Mouse (Mus musculus) cerebellum, adult (tissue): ENCODE results near the gene Fgfr2.

Source experiments
- ATAC-seq: cut with Nextera tagmentation; 2 replicates; pipeline ENCODE4 v1.9.2; 2017; ENCODE audit warnings: mild to moderate bottlenecking, moderate library complexity, mixed read lengths; ENCODE audit not compliant: insufficient number of reproducible peaks, low FRiP score, low TSS enrichment

The Fgfr2 gene

DNA sequence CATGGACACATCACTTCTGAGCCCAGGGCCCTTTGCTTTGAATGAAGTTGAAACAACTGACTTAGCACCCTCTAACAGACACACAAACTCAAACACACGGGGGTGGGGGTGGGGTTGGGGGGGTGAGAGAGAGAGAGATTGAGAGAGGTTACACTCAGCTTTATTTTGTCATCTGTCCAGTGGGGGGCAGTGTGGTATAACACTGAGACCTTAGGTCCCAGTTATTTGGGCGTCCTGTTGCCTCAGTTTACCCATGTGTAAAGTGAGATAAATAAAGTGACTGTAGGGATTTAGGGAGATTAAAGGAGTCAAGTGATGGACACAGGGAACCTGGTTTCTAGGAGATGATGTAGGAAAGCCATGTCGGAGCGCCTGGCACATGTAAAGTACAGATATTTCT lies 2382.1 kb downstream of the Fgfr2 start:
- ATAC-seq = no peak

DNA sequence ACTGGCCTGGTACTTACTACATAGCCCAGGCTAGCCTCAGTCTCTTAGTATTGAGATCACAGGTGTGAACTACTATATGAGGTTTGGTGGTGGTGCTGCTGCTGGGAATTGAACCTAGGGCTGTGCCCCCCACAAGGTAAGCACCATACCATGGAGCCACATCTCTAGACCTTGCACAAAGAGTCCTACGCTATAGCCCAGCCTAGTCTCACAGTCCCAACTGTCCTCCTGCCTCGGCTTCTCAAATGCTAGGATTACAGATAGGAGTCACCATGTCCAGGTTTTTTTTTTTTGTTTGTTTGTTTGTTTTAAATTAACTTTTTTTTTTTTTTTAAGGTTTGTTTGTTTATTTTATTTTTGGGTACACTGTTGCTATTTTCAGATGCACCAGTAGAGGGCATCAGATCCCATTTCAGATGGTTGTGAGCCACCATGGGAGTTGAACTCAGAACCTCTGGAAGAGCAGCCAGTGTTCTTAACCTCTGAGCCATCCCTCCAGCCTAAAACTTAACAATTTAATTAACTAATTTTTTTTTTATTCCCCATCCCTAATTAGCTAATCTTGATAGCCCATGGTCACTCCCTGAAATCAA lies 2388.9 kb downstream of the Fgfr2 start:
- no peak for ATAC-seq

DNA sequence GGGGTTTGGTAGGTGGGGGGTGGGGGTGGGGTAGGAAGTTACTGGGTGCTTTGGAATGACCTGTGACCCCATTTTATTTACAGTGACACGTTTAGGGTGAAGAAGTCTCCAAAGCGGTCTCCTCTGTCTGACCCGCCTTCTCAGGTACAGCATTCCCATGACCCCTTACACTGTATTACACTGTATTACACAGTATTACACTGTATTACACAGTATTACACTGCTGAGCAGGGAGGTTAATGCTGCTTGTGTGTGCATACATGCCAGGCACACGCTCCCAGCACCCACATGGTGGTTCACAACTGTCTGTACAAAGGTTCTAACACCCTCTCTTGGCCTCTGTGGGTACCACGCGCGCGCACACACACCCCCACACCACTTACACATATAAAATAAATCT lies 2389.7 kb downstream of the Fgfr2 start:
- no peak for ATAC-seq

DNA sequence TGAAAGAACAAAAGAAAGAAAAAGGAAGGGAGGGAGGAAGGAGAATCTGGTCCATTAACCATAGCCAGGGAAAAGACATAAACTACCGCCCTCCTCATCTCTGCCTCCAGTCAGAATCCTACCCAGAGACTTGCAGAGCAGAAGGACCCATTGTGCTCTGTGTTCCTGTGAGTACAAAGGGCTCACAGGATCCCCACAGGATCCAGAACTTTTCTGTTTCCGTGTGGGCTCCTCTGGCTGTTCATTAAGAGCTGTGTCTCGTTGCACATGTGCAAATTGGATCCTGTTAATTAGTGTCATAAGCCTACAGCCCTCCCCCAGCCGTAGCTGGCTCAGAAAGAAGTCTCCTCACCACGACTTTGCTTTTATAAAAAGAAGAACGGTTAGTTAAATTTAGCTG lies 2390.2 kb downstream of the Fgfr2 start:
- no peak for ATAC-seq

DNA sequence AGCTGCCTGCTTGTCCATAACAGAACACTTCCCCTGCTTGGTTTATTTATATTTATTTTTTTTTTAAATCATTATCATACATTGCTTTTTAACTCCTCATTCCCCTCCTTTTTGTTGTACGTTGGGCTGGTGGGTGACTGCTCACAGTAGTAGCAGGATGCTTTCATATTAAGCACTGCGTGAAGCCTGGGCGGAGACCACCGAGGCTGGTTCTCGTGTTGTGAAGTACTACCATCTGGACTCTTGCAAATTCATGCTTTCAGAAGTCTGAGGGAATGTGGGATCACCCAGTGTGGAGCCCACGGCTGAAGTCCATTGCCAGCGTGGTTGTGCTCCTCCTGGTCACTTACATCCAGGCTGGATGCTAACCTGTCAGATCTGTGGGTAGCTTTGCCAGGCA lies 2391.4 kb downstream of the Fgfr2 start:
- ATAC-seq = no peak

DNA sequence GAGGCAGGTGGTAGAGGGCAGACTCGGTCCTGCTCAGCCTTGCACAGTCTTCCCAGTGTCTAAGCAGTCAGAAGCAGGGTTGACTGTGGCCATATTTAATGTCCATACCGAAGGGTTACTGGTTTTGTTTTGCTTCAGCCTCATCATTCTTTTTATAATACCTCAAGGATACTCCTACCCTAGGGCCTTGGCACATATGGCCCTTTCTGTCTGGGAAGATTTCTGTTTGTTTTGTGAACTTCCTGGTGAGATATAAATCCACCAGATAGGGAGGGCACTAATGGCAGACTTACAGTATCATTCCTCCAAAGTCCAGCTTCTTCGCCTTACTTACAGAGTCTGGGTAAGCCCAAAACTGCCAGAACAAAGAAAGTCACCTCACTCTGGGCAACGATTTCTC lies 2395.6 kb downstream of the Fgfr2 start:
- no peak for ATAC-seq

DNA sequence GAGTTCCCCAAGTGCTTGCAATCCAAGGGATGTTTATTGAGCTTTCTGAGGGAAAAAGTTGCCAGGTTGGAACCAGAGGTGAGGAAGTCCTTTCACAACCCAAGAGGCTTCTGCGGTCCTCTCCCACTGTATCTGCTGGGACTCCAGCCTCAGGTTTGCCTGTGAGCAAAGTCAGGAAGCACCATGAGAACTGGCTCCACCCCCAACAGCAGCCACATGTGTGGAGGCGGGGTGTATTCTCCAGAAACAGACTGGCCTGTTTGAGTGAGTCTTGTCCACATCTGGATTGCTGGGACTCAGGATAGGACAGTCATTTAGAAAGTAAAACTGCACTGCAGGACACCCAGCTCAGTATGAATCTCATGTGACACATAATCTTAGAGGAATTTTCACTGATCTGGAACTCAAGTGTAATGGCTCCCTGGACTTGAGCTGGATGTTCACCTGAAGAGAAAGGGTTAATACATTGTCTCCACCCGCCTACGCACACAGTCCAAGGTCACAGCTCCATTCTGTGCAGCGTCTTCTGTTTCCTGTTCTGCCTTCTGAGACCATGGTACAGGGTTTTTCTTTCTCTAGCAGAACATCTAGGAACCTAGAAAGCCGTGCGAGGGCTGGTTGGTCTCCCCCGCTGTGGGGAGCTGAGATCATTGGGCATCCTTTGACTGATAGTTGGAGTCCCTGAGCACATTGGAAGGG lies 2396.3 kb downstream of the Fgfr2 start:
- no peak for ATAC-seq

DNA sequence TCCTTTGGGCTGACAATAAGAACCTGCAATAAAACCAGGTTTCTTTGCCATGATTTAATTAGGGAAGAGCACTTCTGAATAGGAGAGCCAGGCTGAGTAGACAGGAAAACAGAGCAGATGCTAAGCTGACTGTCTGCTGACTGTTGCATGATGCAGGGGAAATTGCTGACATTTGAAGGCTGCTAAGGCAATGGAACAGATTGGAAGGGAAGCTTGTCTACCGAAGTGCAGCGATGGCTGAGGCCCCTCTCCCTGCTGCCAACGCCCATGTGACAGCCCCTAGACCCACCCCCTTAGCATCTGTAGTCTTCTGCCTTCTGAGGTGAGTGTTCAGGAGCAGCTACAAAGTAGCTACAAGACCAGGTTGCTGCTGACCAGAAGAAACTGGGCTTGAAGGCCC lies 2397.0 kb downstream of the Fgfr2 start:
- ATAC-seq = no peak

DNA sequence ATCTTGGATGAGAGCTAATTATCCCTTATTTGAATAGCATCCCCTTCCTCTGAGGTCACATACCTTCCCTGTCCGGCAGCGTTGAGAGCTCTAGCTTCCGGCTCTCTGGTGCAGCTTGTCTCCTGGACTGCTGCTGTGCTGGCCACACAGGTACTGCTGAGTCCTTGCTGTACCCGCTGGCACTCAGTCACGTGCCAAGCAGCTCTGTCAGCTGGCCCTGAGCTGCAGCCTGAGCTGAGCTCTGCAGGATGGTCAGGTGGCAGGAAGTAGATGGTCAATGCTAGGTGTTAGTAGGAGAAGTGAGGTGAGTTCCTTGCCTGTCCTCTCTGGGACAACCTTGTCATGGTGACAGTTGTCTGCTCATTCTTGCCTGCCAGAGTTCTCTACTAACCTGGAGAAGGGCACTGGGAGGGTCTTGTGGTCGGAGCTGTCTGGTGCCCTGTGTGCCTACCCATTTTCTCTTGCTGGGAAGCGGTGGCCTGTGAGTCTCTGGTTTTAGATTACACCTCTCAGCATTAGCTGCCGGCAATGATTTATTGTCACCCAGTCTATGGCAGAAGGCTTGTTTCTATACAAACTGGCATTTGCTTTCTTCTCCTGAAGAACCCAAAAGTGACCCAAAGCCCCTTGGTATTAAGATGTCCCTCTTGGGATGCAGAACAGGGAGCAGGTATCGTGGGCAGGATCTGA lies 2402.4 kb downstream of the Fgfr2 start:
- ATAC-seq = peak; percentile 64; the same call in 1 of the 2 replicates

DNA sequence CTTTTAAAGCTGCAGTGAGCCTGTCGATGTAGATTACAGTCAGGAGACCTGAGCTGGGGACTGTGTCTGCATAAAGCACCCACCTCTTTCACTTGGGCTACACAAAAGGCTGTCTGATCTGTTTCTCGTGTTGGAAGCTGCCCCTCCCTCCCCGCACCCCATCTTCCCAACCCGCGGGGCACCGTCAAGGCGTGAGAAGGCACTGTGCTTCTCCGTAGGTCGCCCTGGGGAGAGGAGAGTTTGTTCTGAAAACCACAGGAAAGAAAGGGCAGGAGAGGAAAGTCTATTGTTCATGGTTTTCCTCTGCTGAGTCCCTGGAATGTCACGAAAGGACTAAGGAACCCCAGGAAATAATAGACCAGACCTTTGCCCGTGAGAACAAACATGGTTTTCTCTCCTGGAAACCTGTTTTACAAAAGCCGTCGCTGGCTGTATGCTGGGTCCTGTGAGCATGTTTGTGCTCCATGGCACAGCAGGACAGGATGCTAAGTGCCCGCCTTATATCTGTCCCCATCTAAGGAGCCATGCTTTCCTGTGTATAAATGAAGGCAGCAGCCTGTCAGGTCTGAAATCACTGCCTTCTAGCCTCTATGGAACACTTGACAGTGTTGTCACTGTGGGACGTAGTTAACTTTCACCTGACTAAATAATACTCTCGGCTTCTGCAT lies 2403.1 kb downstream of the Fgfr2 start:
- no peak for ATAC-seq

DNA sequence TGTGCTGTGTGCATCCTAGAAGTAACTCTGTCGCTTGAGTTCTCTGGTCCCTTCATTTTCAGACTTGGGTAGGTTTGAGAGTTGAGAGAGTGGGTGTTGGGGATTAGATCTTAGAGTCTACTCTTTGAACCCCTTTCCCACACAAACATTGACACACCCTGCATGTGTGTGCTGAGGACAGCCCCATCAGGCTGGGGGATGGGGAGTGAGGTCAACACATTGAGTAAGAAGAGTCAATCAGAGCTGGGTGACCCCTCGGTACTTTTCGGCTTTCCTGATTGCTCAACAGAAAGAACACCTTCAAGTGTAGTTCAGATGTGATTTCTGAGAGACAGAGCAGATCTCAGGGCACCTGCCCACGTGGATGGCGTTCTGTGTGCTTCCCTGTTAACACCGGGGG lies 2406.2 kb downstream of the Fgfr2 start:
- no peak for ATAC-seq

DNA sequence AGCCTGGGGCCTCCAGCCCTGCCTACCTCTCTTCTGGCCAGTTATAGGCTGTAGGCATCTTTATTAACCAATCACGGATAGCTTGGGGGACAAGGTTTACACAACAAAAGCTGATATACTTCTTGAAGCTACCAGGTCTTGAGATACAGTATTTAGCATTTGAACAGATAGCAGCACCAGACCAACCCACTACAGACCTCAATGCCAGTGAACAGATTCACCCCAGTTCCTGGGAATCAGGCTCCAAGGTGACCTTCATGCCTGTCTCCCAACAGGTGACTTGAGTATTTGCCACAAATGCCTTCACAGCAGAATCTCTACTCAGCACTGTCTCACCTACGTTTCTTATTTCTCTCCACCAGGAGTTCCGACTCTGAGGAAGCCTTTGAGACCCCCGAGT lies 2406.8 kb downstream of the Fgfr2 start:
- no peak for ATAC-seq

DNA sequence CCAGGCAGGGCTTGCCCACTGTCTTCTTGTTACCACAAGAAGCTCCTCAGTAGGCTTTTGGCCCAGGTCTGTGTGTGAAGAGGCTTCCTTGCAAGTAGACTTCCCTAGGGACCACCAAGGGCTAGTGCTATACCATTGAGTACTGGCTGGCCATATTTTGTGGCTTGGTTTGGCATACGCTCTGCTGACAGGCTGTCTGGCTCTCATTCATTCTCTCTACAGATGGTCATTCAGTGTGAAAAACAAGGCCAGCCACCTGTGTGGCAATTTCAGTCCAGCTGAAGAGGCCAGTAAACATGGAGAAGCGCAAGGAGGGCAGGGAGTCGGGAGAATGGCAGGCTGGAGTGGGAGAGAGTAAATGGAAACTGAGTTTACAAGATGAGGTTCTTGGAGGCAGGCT lies 2407.7 kb downstream of the Fgfr2 start:
- ATAC-seq = peak; percentile 91

DNA sequence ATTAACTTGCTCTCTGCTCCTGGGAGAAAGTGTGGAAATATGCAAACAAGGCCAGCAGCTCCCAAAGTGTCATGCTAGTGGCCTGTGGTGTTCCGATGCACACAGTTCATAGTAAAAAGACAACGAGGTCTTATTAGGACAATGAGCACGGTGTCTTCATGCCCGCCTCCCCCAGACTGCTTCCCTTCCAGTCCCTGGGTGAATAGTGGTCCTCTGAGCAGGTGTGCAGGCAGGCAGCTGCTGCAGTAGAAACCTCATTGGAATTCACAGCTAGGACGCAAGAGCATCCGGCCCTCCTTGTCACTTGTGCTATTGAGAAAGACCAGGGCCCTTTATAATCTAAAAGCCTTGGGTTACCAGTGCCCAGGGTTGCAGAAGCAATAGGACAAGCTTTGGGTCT lies 2409.8 kb downstream of the Fgfr2 start:
- ATAC-seq = no peak

DNA sequence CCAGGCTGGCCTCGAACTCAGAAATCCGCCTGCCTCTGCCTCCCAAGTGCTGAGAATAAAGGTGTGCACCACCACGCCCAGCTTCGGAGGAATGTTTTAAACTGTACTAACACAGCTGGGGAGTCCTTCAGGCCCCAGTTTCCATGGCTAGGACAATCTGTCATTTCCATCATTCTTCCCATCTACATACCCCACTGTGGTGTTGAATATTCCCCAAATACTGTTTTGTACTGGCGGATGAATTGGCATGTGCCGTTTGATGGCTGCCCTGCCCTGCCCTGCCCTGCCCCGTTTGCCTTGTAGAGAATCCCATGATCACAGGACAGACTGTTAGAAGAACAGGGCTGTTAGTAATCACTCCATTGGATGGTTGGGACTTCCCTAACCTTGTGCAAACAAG lies 2411.3 kb downstream of the Fgfr2 start:
- ATAC-seq = no peak

DNA sequence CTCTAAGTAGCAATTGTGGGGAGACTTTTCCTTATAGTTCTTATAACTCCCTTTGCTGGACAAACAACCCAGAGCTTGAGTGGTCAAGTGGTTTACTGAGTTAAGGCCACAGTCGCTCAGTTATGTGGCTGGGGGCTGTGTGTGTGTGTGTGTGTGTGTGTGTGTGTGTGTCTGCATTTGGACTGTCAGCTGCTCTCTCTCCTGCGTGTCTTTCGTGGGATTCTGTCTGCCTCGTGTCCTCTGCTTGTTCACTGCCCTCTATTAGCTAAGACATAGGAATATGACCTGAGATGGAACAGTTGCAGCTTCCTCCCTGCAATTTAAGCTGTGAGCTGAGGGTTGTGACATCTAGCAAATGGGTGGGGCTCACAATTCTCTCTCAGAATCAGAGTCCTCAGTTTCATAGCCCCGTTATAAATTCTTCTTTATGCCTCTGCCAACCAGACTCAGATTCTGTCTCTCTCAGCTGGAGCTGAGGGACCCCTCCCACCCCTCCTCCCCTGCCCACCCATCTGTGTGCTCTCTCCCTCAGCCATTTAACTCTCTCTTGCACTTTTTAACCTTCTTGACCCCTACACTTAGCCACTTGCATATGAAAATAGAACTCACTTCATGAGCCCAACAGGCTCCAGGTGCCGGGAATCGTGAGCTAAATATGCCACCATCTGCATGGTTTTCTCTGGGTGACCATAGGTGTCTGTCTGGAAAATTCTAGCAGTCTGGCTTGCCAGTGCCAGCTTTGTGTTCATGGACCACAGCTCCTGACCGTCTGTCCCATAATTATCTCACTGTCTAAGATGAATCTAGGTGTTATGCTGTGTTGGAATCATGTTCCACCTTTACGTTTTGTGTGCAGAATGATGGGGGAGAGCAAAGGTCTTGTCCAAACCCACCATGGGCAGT lies 2413.5 kb downstream of the Fgfr2 start:
- ATAC-seq = peak; percentile 61; the same call in 1 of the 2 replicates

DNA sequence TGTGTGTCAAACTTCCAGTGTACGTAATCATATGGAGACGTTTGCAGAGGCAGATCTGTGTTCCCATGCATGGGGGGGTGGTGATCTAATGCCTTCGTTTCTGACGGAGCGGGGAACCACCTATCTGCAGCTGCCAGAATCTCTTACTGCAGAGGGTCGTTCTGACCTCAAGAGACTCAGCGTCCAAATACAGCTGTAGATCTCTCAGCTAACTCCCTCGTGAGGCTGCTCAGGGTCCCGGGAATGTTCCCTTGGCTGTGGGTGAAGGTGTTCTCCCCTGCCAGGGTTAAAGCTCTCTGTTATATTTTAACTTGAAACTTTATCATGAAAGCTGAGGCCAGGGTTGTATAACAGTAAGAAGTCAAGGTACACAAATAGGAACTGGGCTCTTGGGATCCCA lies 2414.2 kb downstream of the Fgfr2 start:
- no peak for ATAC-seq

DNA sequence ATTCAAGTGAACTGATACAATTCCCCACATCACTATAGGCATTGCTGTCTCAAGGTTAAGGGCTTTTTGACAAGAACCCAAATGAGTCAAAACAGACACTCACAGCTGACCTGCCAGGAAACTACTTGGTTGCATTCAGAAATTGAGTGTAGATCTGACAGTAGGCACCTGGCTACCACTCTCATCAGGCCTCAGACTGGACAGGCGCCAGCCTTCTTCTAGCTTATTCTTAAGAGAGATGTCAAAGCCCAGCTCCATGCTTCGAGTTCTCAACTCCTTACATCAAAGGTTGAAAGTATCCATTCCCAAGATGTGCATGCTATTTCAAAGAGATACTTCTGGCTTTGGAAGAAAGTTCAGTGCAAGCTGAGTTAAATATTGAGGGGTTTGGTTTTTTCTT lies 2417.9 kb downstream of the Fgfr2 start:
- no peak for ATAC-seq

DNA sequence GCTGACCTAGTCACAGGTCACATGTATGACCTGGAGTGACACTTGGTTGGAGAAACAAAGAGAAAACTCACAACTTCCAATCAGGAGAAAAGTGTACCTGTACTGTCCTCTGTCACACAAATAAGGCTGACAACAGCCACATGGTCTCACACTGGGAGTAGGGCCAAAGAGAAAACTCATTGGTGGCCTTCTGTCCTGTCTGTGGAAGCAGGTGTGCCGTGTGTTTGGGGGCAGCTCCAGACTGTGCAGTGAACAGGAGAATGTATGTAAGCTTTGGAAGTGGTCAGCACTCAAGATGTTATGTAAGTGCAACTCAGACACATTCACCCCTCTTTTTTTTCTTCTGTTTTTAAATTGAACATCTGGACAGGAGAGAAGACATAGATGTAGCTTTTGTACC lies 2421.8 kb downstream of the Fgfr2 start:
- no peak for ATAC-seq

DNA sequence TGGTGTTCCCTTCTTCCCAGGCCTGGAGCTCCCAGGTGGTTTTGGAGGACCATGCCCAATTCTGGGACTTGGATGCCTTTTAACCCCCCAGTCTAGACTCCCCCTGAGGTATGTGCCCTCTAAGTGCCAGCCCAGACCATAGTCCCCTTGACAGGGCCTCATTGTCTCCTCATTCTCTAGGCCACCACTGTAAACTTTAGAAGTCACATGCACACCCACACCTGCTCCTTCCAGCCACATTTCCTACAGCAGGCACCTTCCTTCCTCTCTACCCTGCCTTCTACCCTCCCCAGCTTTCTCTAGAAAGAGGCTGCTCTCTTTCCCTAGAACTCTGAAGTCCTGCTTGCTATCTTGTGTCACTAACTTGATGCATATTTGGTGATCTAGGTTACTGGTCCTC lies 2424.7 kb downstream of the Fgfr2 start:
- no peak for ATAC-seq
